28 mouse cellular contexts compared by ENCODE assay signal in the genomic region with DNA sequence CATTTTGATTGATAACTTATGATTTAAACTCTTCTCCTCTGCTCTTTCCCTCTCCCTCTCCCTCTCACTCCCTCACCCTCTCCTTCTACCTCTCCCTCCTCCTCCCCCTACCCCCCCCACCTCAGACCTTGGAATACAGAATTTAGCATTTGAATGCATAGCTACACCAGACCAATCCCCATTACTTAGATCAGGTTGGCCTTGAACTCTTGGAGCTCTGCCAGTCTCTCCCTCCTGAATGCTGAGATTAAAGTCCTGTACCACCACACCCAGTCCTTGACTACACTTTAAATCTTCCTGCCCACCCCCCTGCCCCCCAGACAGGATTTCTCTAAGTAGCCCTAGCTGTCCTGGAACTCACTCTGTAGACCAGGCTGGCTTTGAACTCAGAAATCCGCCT. TPM values are rescaled to one million over a fixed set of nuclear protein-coding genes. Genes with fewer than 3 reads are reported as not detected.
"Had no signal": no experiment of that assay in that cellular context is flagged by ENCODE, and none has a peak within 500 bp of the region (broad histone marks: within the 10 kb centered on the region; RNA-seq: fewer than 3 reads in every experiment).

No protein-coding gene starts in this region.

- H3K4me1 ChIP-seq: embryonic facial prominence, embryonic 10.5 days; embryonic facial prominence, embryonic 12.5 days; embryonic facial prominence, embryonic 13.5 days; embryonic facial prominence, embryonic 15.5 days; forebrain, embryonic 10.5 days; forebrain, embryonic 12.5 days; forebrain, embryonic 13.5 days; forebrain, embryonic 15.5 days; heart, embryonic 10.5 days had no signal

- H3K36me3 ChIP-seq: embryonic facial prominence, embryonic 10.5 days; embryonic facial prominence, embryonic 12.5 days; embryonic facial prominence, embryonic 13.5 days; embryonic facial prominence, embryonic 15.5 days; forebrain, embryonic 10.5 days; forebrain, embryonic 12.5 days; forebrain, embryonic 15.5 days; heart, embryonic 10.5 days had no signal

- ATAC-seq: forebrain, embryonic 13.5 days; forebrain, embryonic 14.5 days; forebrain, embryonic 15.5 days; forebrain, postnatal 0 days had no signal

- DNase-seq: cerebellum, postnatal 10 days; cerebellum, postnatal 14 days; cerebellum, postnatal 25 days; cerebellum, postnatal 36 days; embryo, embryonic 11 days; forebrain, postnatal 0 days; gastrocnemius, adult 2 months; gastrocnemius, postnatal 10 days; gastrocnemius, postnatal 14 days; gastrocnemius, postnatal 25 days; gastrocnemius, postnatal 36 days; heart, adult 11 months; heart, adult 18-20 months; heart, adult 2 months had no signal

- H3K4me3 ChIP-seq: embryonic facial prominence, embryonic 10.5 days; embryonic facial prominence, embryonic 12.5 days; embryonic facial prominence, embryonic 13.5 days; embryonic facial prominence, embryonic 15.5 days; erythroblast, embryonic 14.5 days; forebrain, embryonic 10.5 days; forebrain, embryonic 12.5 days; forebrain, embryonic 13.5 days; forebrain, embryonic 15.5 days; gastrocnemius, adult 2 months; heart, adult 2 months; heart, embryonic 10.5 days had no signal

- H3K9ac ChIP-seq: embryonic facial prominence, embryonic 12.5 days; embryonic facial prominence, embryonic 13.5 days; embryonic facial prominence, embryonic 15.5 days; forebrain, embryonic 12.5 days; forebrain, embryonic 13.5 days; forebrain, embryonic 15.5 days; forebrain, postnatal 0 days had no signal

- H3K9me3 ChIP-seq: embryonic facial prominence, embryonic 13.5 days; embryonic facial prominence, embryonic 15.5 days; forebrain, embryonic 13.5 days; forebrain, embryonic 15.5 days; heart, embryonic 10.5 days had no signal

- H3K4me2 ChIP-seq: embryonic facial prominence, embryonic 12.5 days; embryonic facial prominence, embryonic 13.5 days; embryonic facial prominence, embryonic 15.5 days; forebrain, embryonic 12.5 days; forebrain, embryonic 13.5 days; forebrain, embryonic 15.5 days; heart, embryonic 11.5 days had no signal

- H3K27me3 ChIP-seq: embryonic facial prominence, embryonic 12.5 days; embryonic facial prominence, embryonic 13.5 days; embryonic facial prominence, embryonic 15.5 days; forebrain, embryonic 12.5 days; forebrain, embryonic 13.5 days; forebrain, embryonic 15.5 days had no signal

- H3K27ac ChIP-seq: embryonic facial prominence, embryonic 10.5 days; embryonic facial prominence, embryonic 12.5 days; embryonic facial prominence, embryonic 13.5 days; embryonic facial prominence, embryonic 15.5 days; forebrain, embryonic 10.5 days; forebrain, embryonic 12.5 days; forebrain, embryonic 13.5 days; forebrain, embryonic 15.5 days; gastrocnemius, adult 2 months; heart, adult 2 months; heart, embryonic 10.5 days had no signal

RNA-seq across cellular contexts. Expression of a gene that starts 6.9 kb away (rescaled TPM):
- total RNA-seq: gastrocnemius, adult 18-20 months; gastrocnemius, adult 2 months; gastrocnemius, adult 8-10 months had no signal
